Mouse (Mus musculus) liver, embryonic 13.5 days (tissue): ENCODE data around the gene Psip1. TPM values are rescaled to one million over a fixed set of nuclear protein-coding genes. Genes with fewer than 3 reads are reported as not detected.
A peak's percentile ranks its signal among the peaks of the same experiment; 100 is the strongest.

Source experiments
- ATAC-seq: fragments of 200-750 bp; cut with Nextera tagmentation; 2 replicates; pipeline ENCODE4 v1.8.0; 2017; ENCODE audit warnings: low read depth, mild to moderate bottlenecking, moderate number of reproducible peaks, moderate library complexity
- DNase-seq: peaks from one replicate; pipeline ENCODE4 v3.0.0; 2022
- H3K27ac ChIP-seq: fragments of 300-500 bp; sonication (generic); 2 replicates; pipeline ENCODE4 v1.5.1; 2015; ENCODE audit warnings: moderate library complexity, mild to moderate bottlenecking, inconsistent platforms
- H3K27me3 ChIP-seq: fragments of 300-500 bp; sonication (generic); 2 replicates; pipeline ENCODE4 v1.6.1; 2015; ENCODE audit warnings: mild to moderate bottlenecking, inconsistent platforms
- H3K36me3 ChIP-seq: fragments of 300-500 bp; sonication (generic); 2 replicates; pipeline ENCODE4 v1.6.1; 2015; ENCODE audit warnings: mild to moderate bottlenecking, inconsistent platforms
- H3K4me1 ChIP-seq: fragments of 300-500 bp; sonication (generic); replicated peaks from 2 replicates; pipeline ENCODE4 v1.6.1; 2015; ENCODE audit warnings: inconsistent platforms
- H3K4me2 ChIP-seq: fragments of 300-500 bp; sonication (generic); 2 replicates; pipeline ENCODE4 v1.6.1; 2015; ENCODE audit warnings: inconsistent platforms, mild to moderate bottlenecking, moderate library complexity
- H3K4me3 ChIP-seq: fragments of 300-500 bp; sonication (generic); replicated peaks from 2 replicates; pipeline ENCODE4 v1.5.1; 2015; ENCODE audit warnings: mild to moderate bottlenecking, inconsistent platforms
- H3K9ac ChIP-seq: fragments of 300-500 bp; sonication (generic); 2 replicates; pipeline ENCODE4 v1.6.1; 2015; ENCODE audit warnings: mild to moderate bottlenecking, inconsistent platforms
- H3K9me3 ChIP-seq: fragments of 300-500 bp; sonication (generic); replicated peaks from 2 replicates; pipeline ENCODE4 v1.6.1; 2016; ENCODE audit warnings: inconsistent platforms
- WGBS: fragments of 180-500 bp; shearing (Covaris S2); methylation state at CpG from one replicate; pipeline ENCODE4 v1.1.7; 2015; ENCODE audit not compliant: insufficient replicate concordance; 5-methylcytosine and 5-hydroxymethylcytosine counted together
- polyA plus RNA-seq: library from polyadenylated mRNA; unstranded; fragments of >200 nt; fragmentation: Nextera tagmentation; extraction: Ambion mirVana; gene quantifications from 2 replicates; pipeline ENCODE4 v1.2.1, GENCODE M21; 2015

Psip1 gene
- polyA plus RNA-seq, 1 experiment from 2014 or later = 59.9 TPM

GRCm38 (mm10) chr4:83417820-83418186 is 68.5 kb downstream of the Psip1 start:
- Histone ChIP-seq H3K36me3 (0 out of 2 replicates have a peak, but pooled peaks cover 1% of the 10 kb centered on the region), H3K4me2 (peak overlapping the region; percentile 74), H3K27me3 (no peaks in the 10 kb centered on the region), H3K9ac (peak overlapping the region; percentile 88), H3K27ac (peak overlapping the region; percentile 40; the same call in 1 of the 2 replicates), H3K4me3 (peak overlapping the region; percentile 88), H3K4me1 (peaks cover 22% of the 10 kb centered on the region), H3K9me3 (no peaks in the 10 kb centered on the region)
- DNase-seq (no peak), ATAC-seq (peak; percentile 60)
- WGBS = under 1% methylated on average over 30 of the region's 30 CpGs

GRCm38 (mm10) chr4:83417160-83417819 is 69.0 kb downstream of the Psip1 start, which contains the start of gene Snapc3:
Gene Snapc3 (plus strand): TSS chr4:83417724.
- Histone ChIP-seq H3K27ac (peak within 1 kb of the TSS; percentile 40; the same call in 1 of the 2 replicates), H3K36me3 (no peaks in the 10 kb centered on the region), H3K4me3 (peak within 1 kb of the TSS; percentile 88), H3K27me3 (no peaks in the 10 kb centered on the region), H3K4me2 (peak within 1 kb of the TSS; percentile 74), H3K4me1 (peaks cover 22% of the 10 kb centered on the region), H3K9me3 (no peaks in the 10 kb centered on the region), H3K9ac (peak within 1 kb of the TSS; percentile 88)
- DNase-seq (peak; percentile 94), ATAC-seq (peak; percentile 98)
- WGBS = 1% methylated on average over 41 of the region's 41 CpGs

GRCm38 (mm10) chr4:83414241-83414824 is 71.9 kb downstream of the Psip1 start:
- 77% methylated on average over 5 of the region's 5 CpGs for WGBS
- no peaks in the 10 kb centered on the region for H3K27me3 ChIP-seq
- no peak overlapping the region for H3K4me2 ChIP-seq
- no peak overlapping the region for H3K4me3 ChIP-seq
- no peak overlapping the region for H3K27ac ChIP-seq
- no peaks in the 10 kb centered on the region for H3K36me3 ChIP-seq
- DNase-seq (no peak), ATAC-seq (no peak)
- H3K9me3 ChIP-seq = no peaks in the 10 kb centered on the region
- no peak overlapping the region for H3K9ac ChIP-seq
- H3K4me1 ChIP-seq = peaks cover 17% of the 10 kb centered on the region

GRCm38 (mm10) chr4:83412060-83412459 is 74.2 kb downstream of the Psip1 start:
- no peak overlapping the region for H3K9ac ChIP-seq
- H3K4me3 ChIP-seq = no peak overlapping the region
- DNase-seq (no peak), ATAC-seq (peak; percentile 43; the same call in 1 of the 2 replicates)
- H3K27ac ChIP-seq = no peak overlapping the region
- H3K4me2 ChIP-seq = no peak overlapping the region
- peaks cover 6% of the 10 kb centered on the region; the same call in 1 of the 2 replicates for H3K9me3 ChIP-seq
- no peaks in the 10 kb centered on the region for H3K36me3 ChIP-seq
- WGBS = 32% methylated on average over 3 of the region's 3 CpGs
- H3K4me1 ChIP-seq = peaks cover 6% of the 10 kb centered on the region
- no peaks in the 10 kb centered on the region for H3K27me3 ChIP-seq

- no peak overlapping the region for H3K9ac ChIP-seq
Measured at GRCm38 (mm10) chr4:83409867-83410505, 76.3 kb downstream of the Psip1 start.

GRCm38 (mm10) chr4:83407688-83408087 is 78.6 kb downstream of the Psip1 start:
- WGBS = 32% methylated on average over 6 of the region's 6 CpGs
- Histone ChIP-seq H3K36me3 (no peaks in the 10 kb centered on the region), H3K27me3 (no peaks in the 10 kb centered on the region), H3K4me2 (no peak overlapping the region), H3K9me3 (peaks cover 8% of the 10 kb centered on the region; the same call in 1 of the 2 replicates), H3K4me3 (no peak overlapping the region), H3K27ac (no peak overlapping the region), H3K4me1 (no peaks in the 10 kb centered on the region), H3K9ac (no peak overlapping the region)
- no peak for ATAC-seq
- no peak for DNase-seq

More at GRCm38 (mm10) chr4:83409867-83410505, 76.3 kb downstream of the Psip1 start:
- no peak overlapping the region for H3K4me3 ChIP-seq
- no peak for DNase-seq
- ATAC-seq = no peak
- no peaks in the 10 kb centered on the region for H3K36me3 ChIP-seq
- H3K9me3 ChIP-seq = peaks cover 6% of the 10 kb centered on the region; the same call in 1 of the 2 replicates
- no peak overlapping the region for H3K4me2 ChIP-seq
- 79% methylated on average over 4 of the region's 4 CpGs for WGBS
- no peaks in the 10 kb centered on the region for H3K4me1 ChIP-seq
- H3K27me3 ChIP-seq = no peaks in the 10 kb centered on the region
- H3K27ac ChIP-seq = no peak overlapping the region

Other genes starting within 250 kb of the Psip1 start
- 2.8 and 3.4 TPM in 2 replicates for gene Ttc39b, start 162.2 kb downstream of the Psip1 start, polyA plus RNA-seq
- 12.3 and 14.6 TPM in 2 replicates for gene Snapc3, start 68.7 kb downstream of the Psip1 start, polyA plus RNA-seq
- 1.1 and 1.8 TPM in 2 replicates for gene Ccdc171, start 39.1 kb upstream of the Psip1 start, polyA plus RNA-seq